Mouse (Mus musculus) stomach, embryonic 15.5 days (tissue): Measurements from ENCODE around the gene Tufm. TPM values are rescaled to one million over a fixed set of nuclear protein-coding genes. Genes with fewer than 3 reads are reported as not detected.

ENCODE experiments used
- ATAC-seq: fragments of 200-750 bp; cut with Nextera tagmentation; 2 replicates; pipeline ENCODE4 v1.8.0; 2017; ENCODE audit warnings: low read depth, moderate number of reproducible peaks, moderate TSS enrichment; ENCODE audit not compliant: insufficient read depth, low FRiP score
- H3K27ac ChIP-seq: fragments of 300-500 bp; sonication (generic); 2 replicates; pipeline ENCODE4 v1.5.1; 2015; ENCODE audit warnings: mild to moderate bottlenecking, inconsistent platforms
- H3K27me3 ChIP-seq: fragments of 300-500 bp; sonication (generic); replicated peaks from 2 replicates; pipeline ENCODE4 v1.6.1; 2015; ENCODE audit warnings: inconsistent platforms
- H3K36me3 ChIP-seq: fragments of 300-500 bp; sonication (generic); 2 replicates; pipeline ENCODE4 v1.6.1; 2015; ENCODE audit warnings: inconsistent platforms
- H3K4me1 ChIP-seq: fragments of 300-500 bp; sonication (generic); 2 replicates; pipeline ENCODE4 v1.6.1; 2015; ENCODE audit warnings: inconsistent platforms
- H3K4me2 ChIP-seq: fragments of 300-500 bp; sonication (generic); 2 replicates; pipeline ENCODE4 v1.6.1; 2015; ENCODE audit warnings: mild to moderate bottlenecking, inconsistent platforms
- H3K4me3 ChIP-seq: fragments of 300-500 bp; sonication (generic); replicated peaks from 2 replicates; pipeline ENCODE4 v1.5.1; 2015; ENCODE audit warnings: inconsistent platforms
- H3K9ac ChIP-seq: fragments of 300-500 bp; sonication (generic); 2 replicates; pipeline ENCODE4 v1.6.1; 2015; ENCODE audit warnings: inconsistent platforms
- H3K9me3 ChIP-seq: fragments of 300-500 bp; sonication (generic); 2 replicates; pipeline ENCODE4 v1.6.1; 2016; ENCODE audit warnings: inconsistent platforms
- WGBS: fragments of 180-500 bp; shearing (Covaris S2); methylation state at CpG from one replicate; pipeline ENCODE4 v1.1.7; 2015; 5-methylcytosine and 5-hydroxymethylcytosine counted together
- polyA plus RNA-seq: library from polyadenylated mRNA; unstranded; fragments of >200 nt; fragmentation: Nextera tagmentation; extraction: Ambion mirVana; gene quantifications from 2 replicates; pipeline ENCODE4 v1.2.1, GENCODE M21; 2015

Gene Tufm
- polyA plus RNA-seq, 1 experiment from 2014 or later, result 149 TPM

- ATAC-seq, result no peak
- Histone ChIP-seq H3K9ac (no peak overlapping the region), H3K27ac (no peak overlapping the region), H3K9me3 (no peaks in the 10 kb centered on the region), H3K4me3 (no peak overlapping the region), H3K27me3 (no peaks in the 10 kb centered on the region), H3K36me3 (no peaks in the 10 kb centered on the region), H3K4me2 (no peak overlapping the region), H3K4me1 (no peaks in the 10 kb centered on the region)
- WGBS, result 81% methylated on average over 17 of the region's 17 CpGs
Observed at GRCm38 (mm10) chr7:126456382-126457266, 30.5 kb upstream of the Tufm start.

GRCm38 (mm10) chr7:126458225-126458624 lies 28.9 kb upstream of the Tufm start:
- Histone ChIP-seq H3K36me3 (no peaks in the 10 kb centered on the region), H3K9ac (no peak overlapping the region), H3K27me3 (no peaks in the 10 kb centered on the region), H3K4me2 (no peak overlapping the region), H3K9me3 (no peaks in the 10 kb centered on the region), H3K4me1 (no peaks in the 10 kb centered on the region), H3K27ac (no peak overlapping the region), H3K4me3 (no peak overlapping the region)
- WGBS, result 72% methylated on average over 5 of the region's 5 CpGs
- ATAC-seq, result no peak

- no peaks in the 10 kb centered on the region for H3K9me3 ChIP-seq
- no peak overlapping the region for H3K4me2 ChIP-seq
- no peak; the same call in 1 of the 2 replicates for ATAC-seq
- no peak overlapping the region for H3K4me3 ChIP-seq
- no peaks in the 10 kb centered on the region for H3K36me3 ChIP-seq
- no peak overlapping the region for H3K27ac ChIP-seq
- no peaks in the 10 kb centered on the region for H3K27me3 ChIP-seq
- 79% methylated on average over 11 of the region's 11 CpGs for WGBS
- peaks cover 2% of the 10 kb centered on the region; the same call in 1 of the 2 replicates for H3K4me1 ChIP-seq
- no peak overlapping the region for H3K9ac ChIP-seq
Observed at GRCm38 (mm10) chr7:126458844-126459618, 28.1 kb upstream of the Tufm start.

- H3K4me1 ChIP-seq, result peaks cover 14% of the 10 kb centered on the region
- H3K4me3 ChIP-seq, result no peak overlapping the region
- H3K9me3 ChIP-seq, result no peaks in the 10 kb centered on the region
- H3K27ac ChIP-seq, result no peak overlapping the region
- H3K27me3 ChIP-seq, result no peaks in the 10 kb centered on the region
- 48% methylated on average over 10 of the region's 10 CpGs for WGBS
- H3K9ac ChIP-seq, result no peak overlapping the region
- ATAC-seq, result no peak
- H3K36me3 ChIP-seq, result no peaks in the 10 kb centered on the region
- H3K4me2 ChIP-seq, result no peak overlapping the region
Observed at GRCm38 (mm10) chr7:126460623-126461399, 26.4 kb upstream of the Tufm start.

- ATAC-seq, result no peak
- Histone ChIP-seq H3K4me2 (no peak overlapping the region), H3K4me1 (peaks cover 14% of the 10 kb centered on the region), H3K27me3 (no peaks in the 10 kb centered on the region), H3K36me3 (no peaks in the 10 kb centered on the region), H3K9me3 (no peaks in the 10 kb centered on the region), H3K4me3 (no peak overlapping the region), H3K27ac (no peak overlapping the region), H3K9ac (no peak overlapping the region)
- 67% methylated on average over 3 of the region's 3 CpGs for WGBS
Observed at GRCm38 (mm10) chr7:126461626-126462025, 25.5 kb upstream of the Tufm start.

- Histone ChIP-seq H3K27me3 (no peaks in the 10 kb centered on the region), H3K9me3 (no peaks in the 10 kb centered on the region), H3K4me2 (no peak within 1 kb of the TSS), H3K4me1 (peaks cover 14% of the 10 kb centered on the region), H3K9ac (no peak within 1 kb of the TSS), H3K36me3 (peaks cover 9% of the 10 kb centered on the region), H3K27ac (no peak within 1 kb of the TSS), H3K4me3 (no peak within 1 kb of the TSS)
- WGBS, result 38% methylated on average over 5 of the region's 5 CpGs
- ATAC-seq, result no peak
Observed at GRCm38 (mm10) chr7:126463004-126463403, 24.2 kb upstream of the Tufm start, which contains the start of gene Atp2a1. Atp2a1 (minus strand) TSS chr7:126463108.

- no peak overlapping the region for H3K4me2 ChIP-seq
- no peaks in the 10 kb centered on the region for H3K9me3 ChIP-seq
- H3K36me3 ChIP-seq, result peaks cover 13% of the 10 kb centered on the region
- H3K9ac ChIP-seq, result no peak overlapping the region
- H3K27me3 ChIP-seq, result no peaks in the 10 kb centered on the region
- H3K27ac ChIP-seq, result no peak overlapping the region
- peaks cover 14% of the 10 kb centered on the region for H3K4me1 ChIP-seq
- no peak for ATAC-seq
- WGBS, result 58% methylated on average over 4 of the region's 4 CpGs
- no peak overlapping the region for H3K4me3 ChIP-seq
Observed at GRCm38 (mm10) chr7:126463547-126463946, 23.6 kb upstream of the Tufm start.

- Histone ChIP-seq H3K4me1 (peaks cover 14% of the 10 kb centered on the region), H3K4me2 (no peak overlapping the region), H3K27ac (no peak overlapping the region), H3K36me3 (peaks cover 19% of the 10 kb centered on the region), H3K4me3 (no peak overlapping the region), H3K9me3 (no peaks in the 10 kb centered on the region), H3K9ac (no peak overlapping the region), H3K27me3 (no peaks in the 10 kb centered on the region)
- ATAC-seq, result no peak
- 63% methylated on average over 4 of the region's 4 CpGs for WGBS
Observed at GRCm38 (mm10) chr7:126464121-126464520, 23.0 kb upstream of the Tufm start.

GRCm38 (mm10) chr7:126464836-126465235 lies 22.3 kb upstream of the Tufm start:
- H3K27me3 ChIP-seq, result no peaks in the 10 kb centered on the region
- H3K4me3 ChIP-seq, result no peak overlapping the region
- H3K4me2 ChIP-seq, result no peak overlapping the region
- H3K36me3 ChIP-seq, result peaks cover 25% of the 10 kb centered on the region
- ATAC-seq, result no peak
- WGBS, result 37% methylated on average over 5 of the region's 5 CpGs
- peaks cover 14% of the 10 kb centered on the region for H3K4me1 ChIP-seq
- peak overlapping the region; percentile 16; the same call in 1 of the 2 replicates for H3K27ac ChIP-seq
- no peaks in the 10 kb centered on the region for H3K9me3 ChIP-seq
- H3K9ac ChIP-seq, result no peak overlapping the region

- no peaks in the 10 kb centered on the region for H3K9me3 ChIP-seq
- H3K27me3 ChIP-seq, result no peaks in the 10 kb centered on the region
- H3K27ac ChIP-seq, result peak overlapping the region; percentile 16; the same call in 1 of the 2 replicates
- WGBS, result 22% methylated on average over 7 of the region's 7 CpGs
- H3K36me3 ChIP-seq, result peaks cover 29% of the 10 kb centered on the region
- no peak overlapping the region for H3K4me3 ChIP-seq
- ATAC-seq, result no peak
- no peak overlapping the region for H3K4me2 ChIP-seq
- H3K4me1 ChIP-seq, result peaks cover 14% of the 10 kb centered on the region
- H3K9ac ChIP-seq, result no peak overlapping the region
Observed at GRCm38 (mm10) chr7:126465246-126466030, 21.7 kb upstream of the Tufm start.

- H3K4me3 ChIP-seq, result no peak overlapping the region
- WGBS, result 52% methylated on average over 9 of the region's 9 CpGs
- H3K9me3 ChIP-seq, result no peaks in the 10 kb centered on the region
- no peak overlapping the region for H3K27ac ChIP-seq
- H3K4me2 ChIP-seq, result no peak overlapping the region
- H3K27me3 ChIP-seq, result no peaks in the 10 kb centered on the region
- peaks cover 14% of the 10 kb centered on the region for H3K4me1 ChIP-seq
- peaks cover 34% of the 10 kb centered on the region for H3K36me3 ChIP-seq
- H3K9ac ChIP-seq, result no peak overlapping the region
- no peak for ATAC-seq
Observed at GRCm38 (mm10) chr7:126466116-126466515, 21.0 kb upstream of the Tufm start.
